Mouse (Mus musculus): ENCODE measurements around the gene Napa.

Napa gene

DNA sequence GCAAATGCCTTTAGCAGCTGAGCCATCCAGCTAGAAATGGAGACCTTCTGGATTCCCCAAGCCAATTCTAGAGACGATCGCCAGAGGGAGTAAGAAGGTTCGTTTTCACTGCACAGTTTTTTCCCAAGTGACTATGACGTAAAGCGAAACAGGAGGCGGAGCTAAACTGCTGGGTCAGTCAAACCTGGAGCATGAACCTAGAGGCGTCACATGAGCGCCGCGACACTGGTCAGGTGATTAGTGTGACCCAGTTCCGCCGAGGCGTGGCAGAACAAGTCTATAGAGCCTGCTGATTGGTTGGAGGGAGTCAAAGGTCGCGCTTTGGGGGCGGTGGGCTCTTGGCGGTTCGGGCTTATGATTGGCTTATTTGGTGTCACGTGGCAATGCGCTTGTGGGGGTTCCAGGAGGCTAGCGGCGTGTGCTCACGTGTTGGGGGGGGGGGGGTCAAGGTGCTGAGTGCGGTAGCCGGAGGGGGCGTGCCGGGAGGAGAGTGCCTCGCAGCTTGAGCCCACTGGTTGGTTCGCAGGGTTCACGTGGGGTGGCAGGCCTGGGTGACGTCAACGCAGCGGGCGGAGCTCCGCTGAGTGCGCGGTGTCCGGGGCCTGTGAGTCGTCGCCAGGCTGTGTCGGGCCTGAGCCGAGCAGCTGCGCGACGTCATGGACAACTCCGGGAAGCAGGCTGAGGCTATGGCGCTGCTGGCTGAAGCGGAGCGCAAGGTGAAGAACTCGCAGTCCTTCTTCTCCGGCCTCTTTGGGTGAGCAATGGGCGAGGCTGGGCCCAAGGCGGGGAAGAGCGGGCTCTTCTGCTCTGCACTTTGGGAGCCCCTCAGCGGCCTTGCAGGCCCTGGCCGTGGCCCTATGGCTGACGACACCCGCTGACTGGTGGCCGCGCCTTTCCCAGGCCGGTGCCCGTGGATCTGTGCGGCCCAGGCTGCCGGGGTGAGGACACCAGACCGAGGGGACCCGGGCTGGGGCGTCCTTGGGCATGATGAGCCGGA, at the start of gene Napa:
Napa (plus strand) TSS at position 438 of the 997 bp plus-strand sequence.
- peak; percentile 100 for DNase-seq

DNA sequence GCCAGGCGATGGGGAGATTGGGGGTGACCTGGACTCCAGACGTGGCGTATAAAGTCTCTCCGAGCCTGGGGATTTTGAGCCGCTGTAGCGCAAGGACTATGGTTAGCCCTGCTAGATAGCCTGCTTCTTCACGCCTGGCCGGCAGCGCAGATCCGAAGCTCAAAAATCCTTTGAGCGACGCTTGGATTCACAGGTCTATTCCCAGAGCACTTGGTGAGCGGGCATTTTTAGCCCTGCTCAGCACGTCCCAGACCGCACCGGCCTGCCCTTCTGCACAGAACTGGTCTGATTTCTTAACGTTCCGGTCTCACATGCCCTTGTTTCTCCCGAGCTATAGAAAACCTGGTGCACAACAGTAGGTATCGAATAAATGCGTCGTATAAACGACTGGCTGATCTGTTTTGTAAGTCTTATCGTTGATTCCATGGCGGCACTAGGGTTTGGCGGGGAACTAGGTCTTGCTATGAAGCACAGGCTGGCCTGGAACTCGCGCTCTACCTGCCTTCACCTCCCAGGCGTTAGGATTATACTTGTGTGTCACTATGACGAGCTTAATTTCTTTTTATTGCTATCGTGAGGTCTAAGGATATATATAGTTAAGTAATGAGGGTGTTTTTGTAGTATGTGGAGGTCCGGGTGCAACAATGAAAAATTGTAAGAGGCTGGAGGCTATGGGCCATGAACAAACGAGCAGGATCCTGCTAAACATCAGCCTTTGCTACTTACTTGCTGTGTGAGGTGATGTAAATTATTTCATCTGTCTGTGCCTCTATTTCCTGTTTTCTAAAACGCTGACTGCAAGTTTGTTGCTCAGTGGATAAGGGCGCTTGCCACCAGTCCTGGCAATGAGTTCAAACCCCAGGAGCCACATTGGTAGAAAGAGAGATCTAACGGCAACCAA, 49.3 kb upstream of the Napa start:
- DNase-seq: no peak

DNA sequence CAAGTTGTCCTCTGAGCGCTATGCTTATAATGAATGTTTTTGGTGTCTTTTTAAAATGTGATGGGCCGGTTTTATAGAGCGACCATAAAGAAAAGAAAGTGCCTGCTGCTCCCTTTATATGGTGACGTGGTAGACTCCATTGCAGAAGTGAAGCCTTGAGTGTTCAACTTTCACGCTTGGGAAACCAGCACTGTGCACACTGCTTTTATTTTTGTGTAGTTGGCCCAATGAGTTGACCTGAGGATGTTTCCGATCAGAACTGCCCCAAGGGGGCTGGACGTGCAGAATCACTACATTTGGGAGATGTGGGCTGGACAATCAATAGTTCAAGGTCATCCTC, 48.7 kb upstream of the Napa start:
- no peak for DNase-seq

GRCm38 (mm10) chr7:16050600-16050999, 47.7 kb upstream of the Napa start:
- no peak for DNase-seq

GRCm38 (mm10) chr7:16051883-16052595, 46.2 kb upstream of the Napa start:
- peak; percentile 79 to 83 for DNase-seq

GRCm38 (mm10) chr7:16052684-16053083, 45.6 kb upstream of the Napa start:
- DNase-seq: peak; percentile 95

DNA sequence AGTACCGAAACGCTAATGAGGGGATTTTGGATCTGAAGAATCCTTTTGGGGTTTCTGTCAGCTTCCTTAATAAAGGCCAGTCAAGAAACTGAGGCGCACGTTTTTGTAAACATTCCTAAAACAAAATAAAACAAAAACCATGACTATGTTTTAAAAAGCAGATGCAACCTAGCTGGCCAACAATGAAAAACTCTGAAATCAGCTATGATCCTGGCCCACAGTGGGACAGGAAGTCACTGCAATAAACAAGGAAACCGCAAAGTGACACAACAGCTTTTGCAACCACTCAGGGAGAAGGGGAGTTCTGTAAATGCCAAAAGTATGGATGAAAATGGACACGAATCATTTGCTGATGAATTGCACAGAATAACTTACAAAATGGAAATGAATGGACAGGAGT, 45.2 kb upstream of the Napa start:
- no peak for DNase-seq

DNA sequence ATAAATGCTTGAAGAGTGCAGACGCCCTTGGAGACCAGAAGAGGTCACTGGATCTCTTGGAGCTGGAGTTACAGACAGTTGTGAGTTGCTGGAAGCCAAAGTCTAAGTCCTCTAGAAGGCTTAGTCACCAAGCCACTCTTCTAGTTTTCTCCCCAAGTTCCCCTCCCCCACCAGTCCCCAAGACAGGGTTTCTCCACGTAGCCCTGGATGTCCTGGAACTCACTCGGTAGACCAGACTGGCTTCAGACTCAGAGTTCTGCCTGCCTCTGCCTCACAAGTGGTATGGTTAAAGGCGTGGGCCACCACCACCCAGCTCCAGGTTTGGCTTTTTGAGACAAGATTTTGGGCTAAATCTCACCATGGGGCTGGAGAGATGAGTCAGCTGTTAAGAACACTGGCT, 43.3 kb upstream of the Napa start:
- DNase-seq: no peak

GRCm38 (mm10) chr7:16055665-16056064, 42.6 kb upstream of the Napa start:
- DNase-seq: no peak

- peak in 1 of 2 experiments; percentile 38 for DNase-seq
Observed at GRCm38 (mm10) chr7:16056459-16057135, 41.7 kb upstream of the Napa start.

DNA sequence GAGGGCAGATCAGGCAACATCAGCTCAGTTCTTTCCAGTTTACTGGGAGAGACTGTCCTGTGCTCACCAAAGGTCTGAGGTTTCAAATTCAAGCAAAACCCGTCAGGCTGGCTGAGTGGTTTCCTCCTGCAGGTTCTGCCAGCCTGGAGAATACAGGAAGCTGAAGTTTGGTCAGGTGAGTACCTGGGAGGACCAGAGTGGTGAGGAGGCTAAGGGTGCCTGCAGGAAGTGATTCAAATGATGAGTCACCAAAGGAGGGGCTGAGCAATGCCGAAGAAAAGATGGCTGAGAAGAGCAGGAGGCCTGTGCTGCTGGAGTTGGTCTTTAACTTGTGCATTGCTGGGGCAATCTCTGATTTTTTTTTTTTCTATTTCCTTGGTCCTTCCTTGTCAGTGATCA, 41.1 kb upstream of the Napa start:
- DNase-seq: peak; percentile 62 to 74

DNA sequence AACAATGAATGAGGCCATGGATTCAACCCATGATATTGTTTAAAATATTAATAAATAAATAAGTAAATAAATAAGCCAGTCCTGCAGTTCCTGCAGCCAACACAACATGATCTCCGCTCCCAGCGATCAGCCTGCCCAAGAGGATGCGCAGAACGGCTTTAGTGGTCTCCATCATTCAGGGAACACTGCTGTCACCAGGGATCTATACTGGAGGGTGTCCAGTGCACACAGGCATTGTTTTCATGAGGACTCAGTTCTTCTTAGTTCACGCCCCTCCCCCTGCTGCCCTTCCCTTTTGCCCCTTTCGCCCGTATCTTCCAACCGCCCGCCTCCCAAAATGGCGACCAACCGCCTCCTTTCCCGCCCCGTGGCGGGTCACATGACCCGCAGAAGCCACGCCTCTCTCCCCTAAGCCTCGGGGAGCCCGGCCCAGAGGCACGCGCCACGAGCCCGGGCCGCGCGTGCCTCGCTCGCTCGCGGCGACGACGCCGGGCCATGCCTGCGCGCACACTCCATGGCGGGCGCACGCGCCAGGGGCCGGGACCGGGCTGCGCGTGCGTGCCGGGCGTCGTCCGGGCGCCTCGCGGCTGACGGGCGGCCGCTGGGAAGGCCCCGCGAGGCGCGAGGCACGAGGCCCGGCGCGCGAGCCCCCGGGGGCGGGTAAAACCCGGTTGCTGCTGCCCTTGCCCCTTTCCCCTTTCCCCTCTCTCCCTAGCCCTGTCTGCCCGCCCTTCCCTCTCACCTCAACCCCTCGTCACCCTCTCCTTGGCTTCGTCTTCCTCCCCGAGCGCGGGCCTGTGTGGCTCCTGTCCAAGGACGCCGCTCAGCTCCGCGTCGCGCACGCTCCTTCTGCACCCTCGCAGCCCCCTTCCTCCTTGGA, 36.8 kb upstream of the Napa start, which contains the start of gene Zfp541:
Zfp541 (plus strand) TSS at position 596 of the 880 bp plus-strand sequence.
- no peak for DNase-seq

DNA sequence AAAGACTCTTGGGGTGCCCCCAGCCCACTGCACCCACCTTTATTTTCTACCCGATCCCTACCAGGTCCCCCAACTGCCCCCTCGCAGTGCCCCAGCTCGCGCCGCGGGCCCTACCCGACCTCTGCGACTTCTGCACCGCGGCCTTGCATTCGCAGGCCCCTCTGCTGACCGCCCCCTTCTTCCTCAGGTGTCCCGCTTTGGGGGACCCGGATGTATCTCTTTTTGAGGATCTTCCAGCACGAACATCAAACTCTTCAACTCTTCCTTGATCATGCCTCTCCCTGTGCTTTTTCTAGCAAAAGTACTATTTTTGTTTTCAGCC, 36.2 kb upstream of the Napa start:
- no peak for DNase-seq

- no peak for DNase-seq
Observed at GRCm38 (mm10) chr7:16063490-16063889, 34.8 kb upstream of the Napa start.

DNA sequence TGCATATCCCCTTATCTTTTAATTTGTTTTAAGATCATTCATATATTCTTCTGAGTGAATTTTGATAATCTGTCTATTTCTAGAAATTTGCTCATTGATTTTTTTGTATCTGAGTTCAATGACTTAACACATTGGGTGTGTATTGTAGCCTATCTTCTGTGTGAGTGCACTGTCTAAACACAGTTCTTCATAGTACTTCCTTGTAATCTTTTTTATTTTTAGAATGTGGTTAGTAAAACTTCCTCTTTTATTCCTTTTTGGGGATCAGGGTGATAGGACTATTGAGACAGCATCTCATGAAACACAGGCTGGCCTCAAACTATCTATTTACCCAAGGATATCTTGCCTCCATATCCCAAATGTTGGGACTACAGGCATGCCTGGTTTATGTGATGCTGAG, 27.4 kb upstream of the Napa start:
- DNase-seq: no peak

- DNase-seq: no peak
Observed at GRCm38 (mm10) chr7:16071906-16072305, 26.4 kb upstream of the Napa start.

DNA sequence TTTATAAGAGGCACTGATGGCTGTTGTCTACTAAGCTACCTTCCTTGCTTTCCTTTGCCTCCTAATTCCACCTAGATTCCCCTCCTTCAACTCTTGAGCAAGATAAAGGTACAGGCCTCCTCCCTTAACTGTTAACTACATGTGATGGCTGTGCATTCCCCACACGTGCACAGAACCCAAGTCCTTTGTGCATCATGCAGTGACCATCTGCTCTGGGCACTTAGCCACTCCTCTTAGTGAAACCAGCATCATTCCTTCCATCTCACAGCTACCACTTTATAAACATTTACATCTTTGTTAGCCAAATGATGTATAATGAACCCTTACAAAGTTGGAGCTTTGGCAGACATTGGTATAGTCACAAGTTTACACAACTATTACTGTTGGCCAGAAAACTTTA, 18.3 kb upstream of the Napa start:
- no peak for DNase-seq

DNA sequence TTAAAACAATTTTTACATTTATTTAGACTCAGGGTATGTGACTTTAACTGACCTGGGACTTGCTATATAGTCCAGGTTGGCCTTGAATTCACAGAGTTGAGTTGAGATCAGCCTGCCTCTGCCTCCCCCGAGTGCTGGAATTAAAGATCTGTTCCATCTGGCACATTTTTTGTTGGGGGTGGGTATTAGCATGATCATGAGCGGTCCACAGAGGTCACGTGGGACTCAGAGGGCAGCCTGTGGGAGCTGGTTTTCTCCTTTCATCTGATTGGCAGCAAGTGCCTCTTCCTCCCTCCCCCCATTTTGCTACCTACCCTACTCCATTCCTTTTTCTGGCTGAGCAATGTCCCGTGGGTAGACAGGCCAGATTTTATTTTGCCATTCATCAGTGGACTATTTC, 17.7 kb upstream of the Napa start:
- DNase-seq: no peak

GRCm38 (mm10) chr7:16083361-16083760, 14.9 kb upstream of the Napa start:
- DNase-seq: no peak

GRCm38 (mm10) chr7:16087587-16087986, 10.7 kb upstream of the Napa start:
- no peak for DNase-seq

GRCm38 (mm10) chr7:16094592-16094991, 3.7 kb upstream of the Napa start:
- no peak for DNase-seq

Measured in lung, adult 18-20 months (tissue).